Mouse (Mus musculus): ENCODE measurements at regions not wholly inside any gene's neighbourhood (a gene's known extent, or its start where the extent isn't known, plus 50 kb on each side); places are given as distances from the start of the nearest gene placed in this dataset.

- Histone ChIP-seq H3K27ac (ENCODE audit: low read length) (no peak overlapping the region), H3K9me3 (ENCODE audit: control insufficient read depth, low read length) (no peaks in the 10 kb centered on the region), H3K9ac (ENCODE audit: low read depth, low read length) (no peak overlapping the region), H3K27me3 (replicated peaks; ENCODE audit: control insufficient read depth, insufficient read depth, low read length) (no peaks in the 10 kb centered on the region), H3K4me3 (ENCODE audit: low read length) (no peak overlapping the region), H3K36me3 (ENCODE audit: control insufficient read depth, insufficient read depth, low read length) (no peaks in the 10 kb centered on the region), H3K4me2 (ENCODE audit: low read depth, low read length) (no peak overlapping the region), H3K4me1 (ENCODE audit: control insufficient read depth, insufficient read depth, low read length) (no peaks in the 10 kb centered on the region)
- 43% methylated on average over 2 of the region's 2 CpGs for WGBS
- ATAC-seq = no peak
Observed at GRCm38 (mm10) chr3:121618561-121618960, 52.0 kb upstream of the 4930432M17Rik start.

- H3K27me3 ChIP-seq (replicated peaks; ENCODE audit: control insufficient read depth, insufficient read depth, low read length) = no peaks in the 10 kb centered on the region
- ATAC-seq = no peak
- H3K36me3 ChIP-seq (ENCODE audit: control insufficient read depth, insufficient read depth, low read length) = no peaks in the 10 kb centered on the region
- no peak overlapping the region for H3K4me3 ChIP-seq (ENCODE audit: low read length)
- H3K4me2 ChIP-seq (ENCODE audit: low read depth, low read length) = no peak overlapping the region
- 76% methylated on average over 2 of the region's 2 CpGs for WGBS
- H3K4me1 ChIP-seq (ENCODE audit: control insufficient read depth, insufficient read depth, low read length) = no peaks in the 10 kb centered on the region
- H3K27ac ChIP-seq (ENCODE audit: low read length) = no peak overlapping the region
- H3K9ac ChIP-seq (ENCODE audit: low read depth, low read length) = no peak overlapping the region
- H3K9me3 ChIP-seq (ENCODE audit: control insufficient read depth, low read length) = no peaks in the 10 kb centered on the region
Observed at GRCm38 (mm10) chr3:121618161-121618560, 52.4 kb upstream of the 4930432M17Rik start.

GRCm38 (mm10) chr3:121617351-121617750, 53.2 kb upstream of the 4930432M17Rik start:
- no peak for ATAC-seq
- WGBS = 63% methylated on average over 7 of the region's 7 CpGs
- H3K9me3 ChIP-seq (ENCODE audit: control insufficient read depth, low read length) = no peaks in the 10 kb centered on the region
- H3K27ac ChIP-seq (ENCODE audit: low read length) = no peak overlapping the region
- no peak overlapping the region for H3K4me3 ChIP-seq (ENCODE audit: low read length)
- no peak overlapping the region for H3K9ac ChIP-seq (ENCODE audit: low read depth, low read length)
- H3K4me2 ChIP-seq (ENCODE audit: low read depth, low read length) = no peak overlapping the region
- H3K4me1 ChIP-seq (ENCODE audit: control insufficient read depth, insufficient read depth, low read length) = no peaks in the 10 kb centered on the region
- H3K27me3 ChIP-seq (replicated peaks; ENCODE audit: control insufficient read depth, insufficient read depth, low read length) = no peaks in the 10 kb centered on the region
- no peaks in the 10 kb centered on the region for H3K36me3 ChIP-seq (ENCODE audit: control insufficient read depth, insufficient read depth, low read length)

- H3K27ac ChIP-seq (ENCODE audit: low read length) = no peak overlapping the region
- no peaks in the 10 kb centered on the region for H3K4me1 ChIP-seq (ENCODE audit: control insufficient read depth, insufficient read depth, low read length)
- no peak overlapping the region for H3K4me2 ChIP-seq (ENCODE audit: low read depth, low read length)
- H3K27me3 ChIP-seq (replicated peaks; ENCODE audit: control insufficient read depth, insufficient read depth, low read length) = no peaks in the 10 kb centered on the region
- no peak overlapping the region for H3K4me3 ChIP-seq (ENCODE audit: low read length)
- 86% methylated on average over 5 of the region's 5 CpGs for WGBS
- H3K36me3 ChIP-seq (ENCODE audit: control insufficient read depth, insufficient read depth, low read length) = no peaks in the 10 kb centered on the region
- H3K9ac ChIP-seq (ENCODE audit: low read depth, low read length) = no peak overlapping the region
- no peaks in the 10 kb centered on the region for H3K9me3 ChIP-seq (ENCODE audit: control insufficient read depth, low read length)
- ATAC-seq = no peak
Observed at GRCm38 (mm10) chr3:121616075-121616474, 54.5 kb upstream of the 4930432M17Rik start.

- H3K9ac ChIP-seq (ENCODE audit: low read depth, low read length) = no peak overlapping the region
- no peak overlapping the region for H3K4me2 ChIP-seq (ENCODE audit: low read depth, low read length)
- H3K27me3 ChIP-seq (replicated peaks; ENCODE audit: control insufficient read depth, insufficient read depth, low read length) = no peaks in the 10 kb centered on the region
- no peaks in the 10 kb centered on the region for H3K4me1 ChIP-seq (ENCODE audit: control insufficient read depth, insufficient read depth, low read length)
- H3K4me3 ChIP-seq (ENCODE audit: low read length) = no peak overlapping the region
- no peaks in the 10 kb centered on the region for H3K36me3 ChIP-seq (ENCODE audit: control insufficient read depth, insufficient read depth, low read length)
- ATAC-seq = no peak
- WGBS = 79% methylated on average over 7 of the region's 7 CpGs
- no peak overlapping the region for H3K27ac ChIP-seq (ENCODE audit: low read length)
- no peaks in the 10 kb centered on the region for H3K9me3 ChIP-seq (ENCODE audit: control insufficient read depth, low read length)
Observed at GRCm38 (mm10) chr3:121614741-121615140, 55.8 kb upstream of the 4930432M17Rik start.

- Histone ChIP-seq H3K9ac (ENCODE audit: low read depth, low read length) (no peak overlapping the region), H3K27me3 (replicated peaks; ENCODE audit: control insufficient read depth, insufficient read depth, low read length) (no peaks in the 10 kb centered on the region), H3K9me3 (ENCODE audit: control insufficient read depth, low read length) (no peaks in the 10 kb centered on the region), H3K4me1 (ENCODE audit: control insufficient read depth, insufficient read depth, low read length) (no peaks in the 10 kb centered on the region), H3K4me2 (ENCODE audit: low read depth, low read length) (no peak overlapping the region), H3K36me3 (ENCODE audit: control insufficient read depth, insufficient read depth, low read length) (no peaks in the 10 kb centered on the region), H3K27ac (ENCODE audit: low read length) (no peak overlapping the region), H3K4me3 (ENCODE audit: low read length) (no peak overlapping the region)
- ATAC-seq = no peak
- 77% methylated on average over 3 of the region's 3 CpGs for WGBS
Observed at GRCm38 (mm10) chr3:121613224-121613623, 57.3 kb upstream of the 4930432M17Rik start.

- no peak overlapping the region for H3K4me3 ChIP-seq (ENCODE audit: low read length)
- no peaks in the 10 kb centered on the region for H3K9me3 ChIP-seq (ENCODE audit: control insufficient read depth, low read length)
- H3K27ac ChIP-seq (ENCODE audit: low read length) = no peak overlapping the region
- ATAC-seq = no peak
- no peak overlapping the region for H3K4me2 ChIP-seq (ENCODE audit: low read depth, low read length)
- H3K36me3 ChIP-seq (ENCODE audit: control insufficient read depth, insufficient read depth, low read length) = no peaks in the 10 kb centered on the region
- H3K9ac ChIP-seq (ENCODE audit: low read depth, low read length) = no peak overlapping the region
- no peaks in the 10 kb centered on the region for H3K27me3 ChIP-seq (replicated peaks; ENCODE audit: control insufficient read depth, insufficient read depth, low read length)
- H3K4me1 ChIP-seq (ENCODE audit: control insufficient read depth, insufficient read depth, low read length) = peaks cover 2% of the 10 kb centered on the region; the same call in 1 of the 2 replicates
- WGBS = 74% methylated on average over 7 of the region's 7 CpGs
Observed at GRCm38 (mm10) chr3:121609845-121610244, 60.7 kb upstream of the 4930432M17Rik start.

- Histone ChIP-seq H3K4me1 (ENCODE audit: control insufficient read depth, insufficient read depth, low read length) (peaks cover 9% of the 10 kb centered on the region; the same call in 1 of the 2 replicates), H3K27me3 (replicated peaks; ENCODE audit: control insufficient read depth, insufficient read depth, low read length) (no peaks in the 10 kb centered on the region), H3K36me3 (ENCODE audit: control insufficient read depth, insufficient read depth, low read length) (no peaks in the 10 kb centered on the region), H3K4me3 (ENCODE audit: low read length) (no peak overlapping the region), H3K9ac (ENCODE audit: low read depth, low read length) (no peak overlapping the region), H3K4me2 (ENCODE audit: low read depth, low read length) (no peak overlapping the region), H3K27ac (ENCODE audit: low read length) (no peak overlapping the region), H3K9me3 (ENCODE audit: control insufficient read depth, low read length) (no peaks in the 10 kb centered on the region)
- no peak for ATAC-seq
- WGBS = 34% methylated on average over 7 of the region's 7 CpGs
Observed at GRCm38 (mm10) chr3:121609090-121609489, 61.5 kb upstream of the 4930432M17Rik start.

- H3K27ac ChIP-seq (ENCODE audit: low read length) = peak overlapping the region; percentile 56; the same call in 1 of the 2 replicates
Observed at GRCm38 (mm10) chr3:121604737-121605136, 65.8 kb upstream of the 4930432M17Rik start.

GRCm38 (mm10) chr3:121604081-121604480, 66.5 kb upstream of the 4930432M17Rik start:
- peaks cover 15% of the 10 kb centered on the region for H3K4me1 ChIP-seq (ENCODE audit: control insufficient read depth, insufficient read depth, low read length)
- no peaks in the 10 kb centered on the region for H3K27me3 ChIP-seq (replicated peaks; ENCODE audit: control insufficient read depth, insufficient read depth, low read length)
- no peak for ATAC-seq
- peak overlapping the region; percentile 56 for H3K27ac ChIP-seq (ENCODE audit: low read length)
- no peaks in the 10 kb centered on the region for H3K36me3 ChIP-seq (ENCODE audit: control insufficient read depth, insufficient read depth, low read length)
- no peak overlapping the region for H3K9ac ChIP-seq (ENCODE audit: low read depth, low read length)
- H3K9me3 ChIP-seq (ENCODE audit: control insufficient read depth, low read length) = no peaks in the 10 kb centered on the region
- WGBS = 81% methylated on average over 9 of the region's 9 CpGs
- no peak overlapping the region for H3K4me2 ChIP-seq (ENCODE audit: low read depth, low read length)
- H3K4me3 ChIP-seq (ENCODE audit: low read length) = no peak overlapping the region

More at GRCm38 (mm10) chr3:121604737-121605136, 65.8 kb upstream of the 4930432M17Rik start:
- Histone ChIP-seq H3K4me3 (ENCODE audit: low read length) (no peak overlapping the region), H3K36me3 (ENCODE audit: control insufficient read depth, insufficient read depth, low read length) (no peaks in the 10 kb centered on the region), H3K4me1 (ENCODE audit: control insufficient read depth, insufficient read depth, low read length) (peaks cover 15% of the 10 kb centered on the region), H3K27me3 (replicated peaks; ENCODE audit: control insufficient read depth, insufficient read depth, low read length) (no peaks in the 10 kb centered on the region), H3K9me3 (ENCODE audit: control insufficient read depth, low read length) (no peaks in the 10 kb centered on the region), H3K9ac (ENCODE audit: low read depth, low read length) (no peak overlapping the region), H3K4me2 (ENCODE audit: low read depth, low read length) (no peak overlapping the region)
- ATAC-seq = peak; percentile 43
- 50% methylated on average over 6 of the region's 6 CpGs for WGBS

All from intestine, embryonic 16.5 days (tissue).